Mouse (Mus musculus): Measurements from ENCODE around the gene Itga7. TPM values are rescaled to one million over a fixed set of nuclear protein-coding genes. Genes with fewer than 3 reads are reported as not detected.

Itga7 gene
- polyA plus RNA-seq, 1 experiment from 2014 or later: 1.1 TPM

GRCm38 (mm10) chr10:128915550-128915949, 18.1 kb upstream of the Itga7 start:
- no peak overlapping the region for H3K27ac ChIP-seq
- no peaks in the 10 kb centered on the region for H3K9me3 ChIP-seq
- H3K27me3 ChIP-seq (ENCODE audit: insufficient read depth, poor library complexity, severe bottlenecking): no peaks in the 10 kb centered on the region
- no peak overlapping the region for H3K4me3 ChIP-seq
- H3K4me1 ChIP-seq: peaks cover 34% of the 10 kb centered on the region
- no peak for DNase-seq (ENCODE audit: low spot score)
- WGBS: 92% methylated on average over 2 of the region's 2 CpGs
- H3K36me3 ChIP-seq: peaks cover 67% of the 10 kb centered on the region

- H3K27ac ChIP-seq: no peak overlapping the region
- DNase-seq (ENCODE audit: low spot score): no peak
- H3K9me3 ChIP-seq: no peaks in the 10 kb centered on the region
- peaks cover 60% of the 10 kb centered on the region for H3K36me3 ChIP-seq
- 85% methylated on average over 3 of the region's 3 CpGs for WGBS
- peaks cover 33% of the 10 kb centered on the region for H3K4me1 ChIP-seq
- H3K27me3 ChIP-seq (ENCODE audit: insufficient read depth, poor library complexity, severe bottlenecking): no peaks in the 10 kb centered on the region
- no peak overlapping the region for H3K4me3 ChIP-seq
Observed at GRCm38 (mm10) chr10:128916665-128917064, 17.0 kb upstream of the Itga7 start.

- Histone ChIP-seq H3K9me3 (no peaks in the 10 kb centered on the region), H3K36me3 (peaks cover 53% of the 10 kb centered on the region), H3K27me3 (ENCODE audit: insufficient read depth, poor library complexity, severe bottlenecking) (no peaks in the 10 kb centered on the region), H3K4me1 (peaks cover 37% of the 10 kb centered on the region), H3K4me3 (no peak overlapping the region), H3K27ac (no peak overlapping the region)
- no peak for DNase-seq (ENCODE audit: low spot score)
- WGBS: 89% methylated on average over 6 of the region's 6 CpGs
Observed at GRCm38 (mm10) chr10:128917400-128917799, 16.2 kb upstream of the Itga7 start.

GRCm38 (mm10) chr10:128918246-128918645, 15.4 kb upstream of the Itga7 start:
- Histone ChIP-seq H3K36me3 (peaks cover 44% of the 10 kb centered on the region), H3K27ac (no peak overlapping the region), H3K27me3 (ENCODE audit: insufficient read depth, poor library complexity, severe bottlenecking) (no peaks in the 10 kb centered on the region), H3K4me3 (no peak overlapping the region), H3K9me3 (no peaks in the 10 kb centered on the region), H3K4me1 (peaks cover 36% of the 10 kb centered on the region)
- 79% methylated on average over 7 of the region's 7 CpGs for WGBS
- DNase-seq (ENCODE audit: low spot score): no peak

- DNase-seq (ENCODE audit: low spot score): no peak
- WGBS: 29% methylated on average over 6 of the region's 6 CpGs
- Histone ChIP-seq H3K4me1 (peaks cover 42% of the 10 kb centered on the region), H3K27me3 (ENCODE audit: insufficient read depth, poor library complexity, severe bottlenecking) (no peaks in the 10 kb centered on the region), H3K27ac (no peak overlapping the region), H3K36me3 (peaks cover 35% of the 10 kb centered on the region), H3K9me3 (no peaks in the 10 kb centered on the region), H3K4me3 (no peak overlapping the region)
Observed at GRCm38 (mm10) chr10:128919203-128919631, 14.4 kb upstream of the Itga7 start.

- Histone ChIP-seq H3K9me3 (no peaks in the 10 kb centered on the region), H3K4me1 (peaks cover 42% of the 10 kb centered on the region), H3K27ac (no peak overlapping the region), H3K36me3 (peaks cover 28% of the 10 kb centered on the region), H3K27me3 (ENCODE audit: insufficient read depth, poor library complexity, severe bottlenecking) (no peaks in the 10 kb centered on the region), H3K4me3 (no peak overlapping the region)
- no peak for DNase-seq (ENCODE audit: low spot score)
- 80% methylated on average over 7 of the region's 7 CpGs for WGBS
Observed at GRCm38 (mm10) chr10:128919966-128920365, 13.7 kb upstream of the Itga7 start.

GRCm38 (mm10) chr10:128920736-128921161, 12.9 kb upstream of the Itga7 start:
- DNase-seq (ENCODE audit: low spot score): no peak
- WGBS: 65% methylated on average over 3 of the region's 3 CpGs

GRCm38 (mm10) chr10:128921251-128921650, 12.4 kb upstream of the Itga7 start:
- peaks cover 42% of the 10 kb centered on the region for H3K4me1 ChIP-seq
- H3K36me3 ChIP-seq: peaks cover 21% of the 10 kb centered on the region
- no peaks in the 10 kb centered on the region for H3K27me3 ChIP-seq (ENCODE audit: insufficient read depth, poor library complexity, severe bottlenecking)
- no peaks in the 10 kb centered on the region for H3K9me3 ChIP-seq
- DNase-seq (ENCODE audit: low spot score): no peak
- H3K27ac ChIP-seq: no peak overlapping the region
- no peak overlapping the region for H3K4me3 ChIP-seq
- 68% methylated on average over 1 of the region's 1 CpGs for WGBS

More at GRCm38 (mm10) chr10:128920736-128921161, 12.9 kb upstream of the Itga7 start:
- H3K36me3 ChIP-seq: peaks cover 24% of the 10 kb centered on the region
- H3K27me3 ChIP-seq (ENCODE audit: insufficient read depth, poor library complexity, severe bottlenecking): no peaks in the 10 kb centered on the region
- peaks cover 42% of the 10 kb centered on the region for H3K4me1 ChIP-seq
- H3K9me3 ChIP-seq: no peaks in the 10 kb centered on the region
- H3K27ac ChIP-seq: no peak overlapping the region
- H3K4me3 ChIP-seq: no peak overlapping the region

DNA sequence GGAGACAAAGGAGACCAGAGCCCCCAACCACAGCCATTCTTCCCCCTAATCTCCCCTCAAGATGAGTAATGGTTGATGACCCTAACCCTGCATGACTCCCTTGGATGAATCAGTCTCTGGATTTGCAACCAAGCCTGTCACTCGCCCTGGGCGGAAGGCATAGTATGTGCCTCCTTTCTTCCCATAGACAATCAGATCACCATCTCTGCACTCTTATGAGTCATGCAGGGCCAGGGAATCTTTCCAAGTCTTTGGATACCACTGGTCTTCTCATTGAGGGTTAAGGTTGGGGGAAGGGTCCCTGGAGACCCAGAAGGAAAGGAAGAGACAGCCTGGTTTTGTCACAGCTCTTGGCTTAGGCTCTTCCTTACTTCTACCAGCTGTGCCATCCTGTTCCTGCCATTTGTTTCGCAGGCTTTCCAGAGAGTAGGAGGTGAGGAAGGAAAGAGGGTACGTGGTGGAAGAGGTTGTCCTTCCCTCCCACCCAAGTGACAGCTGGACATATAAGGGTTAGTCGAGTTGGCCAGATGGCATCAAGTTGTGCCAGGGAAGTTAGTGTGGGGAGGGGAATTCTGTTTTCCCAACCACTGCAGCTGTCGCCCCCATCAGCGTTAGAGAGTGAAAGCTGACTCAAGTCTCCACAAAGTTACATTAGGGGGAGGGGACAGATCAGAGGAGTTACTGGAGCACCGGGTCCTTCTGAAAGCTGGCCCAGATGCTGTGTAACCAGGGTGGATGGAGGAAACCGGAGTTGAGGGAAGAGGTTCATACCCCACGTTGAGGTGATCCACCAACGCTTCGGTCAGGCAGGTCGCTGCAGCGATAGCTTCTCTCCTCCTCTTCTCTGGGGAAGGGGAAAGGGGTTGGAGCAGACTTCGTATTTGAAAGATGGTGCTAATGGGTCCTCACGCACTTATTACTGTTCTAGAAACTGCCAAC, 11.5 kb upstream of the Itga7 start:
- Histone ChIP-seq H3K36me3 (peaks cover 12% of the 10 kb centered on the region), H3K27me3 (ENCODE audit: insufficient read depth, poor library complexity, severe bottlenecking) (no peaks in the 10 kb centered on the region), H3K27ac (peak overlapping the region; percentile 91), H3K4me1 (peaks cover 42% of the 10 kb centered on the region), H3K9me3 (no peaks in the 10 kb centered on the region), H3K4me3 (peak overlapping the region; percentile 87)
- WGBS: 67% methylated on average over 16 of the region's 16 CpGs
- DNase-seq (ENCODE audit: low spot score): no peak

DNA sequence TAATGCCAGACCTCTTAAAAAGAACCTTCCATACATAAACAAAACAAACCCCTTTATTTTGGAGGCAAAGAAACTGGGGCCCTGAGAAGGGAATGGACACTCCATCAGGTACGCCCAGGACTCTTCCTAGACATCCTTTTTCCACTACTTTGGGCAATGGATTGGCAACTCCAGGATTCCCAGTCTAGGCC, 10.9 kb upstream of the Itga7 start, which contains the start of gene Rdh5:
TSS of gene Rdh5 (minus strand) at position 67 of the 191 bp plus-strand sequence.
- H3K9me3 ChIP-seq: no peaks in the 10 kb centered on the region
- H3K4me3 ChIP-seq: peak within 1 kb of the TSS; percentile 87
- peaks cover 42% of the 10 kb centered on the region for H3K4me1 ChIP-seq
- WGBS: 6% methylated on average over 1 of the region's 1 CpGs
- H3K27ac ChIP-seq: peak within 1 kb of the TSS; percentile 91
- DNase-seq (ENCODE audit: low spot score): no peak
- H3K27me3 ChIP-seq (ENCODE audit: insufficient read depth, poor library complexity, severe bottlenecking): 0 out of 2 replicates have a peak, but pooled peaks cover 5% of the 10 kb centered on the region
- peaks cover 7% of the 10 kb centered on the region; the same call in 1 of the 2 replicates for H3K36me3 ChIP-seq

- WGBS: under 1% methylated on average over 42 of the region's 42 CpGs
- Histone ChIP-seq H3K27me3 (ENCODE audit: insufficient read depth, poor library complexity, severe bottlenecking) (0 out of 2 replicates have a peak, but pooled peaks cover 10% of the 10 kb centered on the region), H3K4me1 (peaks cover 42% of the 10 kb centered on the region), H3K4me3 (peak overlapping the region; percentile 87), H3K27ac (peak overlapping the region; percentile 91), H3K36me3 (peaks cover 2% of the 10 kb centered on the region; the same call in 1 of the 2 replicates), H3K9me3 (no peaks in the 10 kb centered on the region)
- DNase-seq (ENCODE audit: low spot score): peak; percentile 96
Observed at GRCm38 (mm10) chr10:128923013-128923691, 10.5 kb upstream of the Itga7 start.

DNA sequence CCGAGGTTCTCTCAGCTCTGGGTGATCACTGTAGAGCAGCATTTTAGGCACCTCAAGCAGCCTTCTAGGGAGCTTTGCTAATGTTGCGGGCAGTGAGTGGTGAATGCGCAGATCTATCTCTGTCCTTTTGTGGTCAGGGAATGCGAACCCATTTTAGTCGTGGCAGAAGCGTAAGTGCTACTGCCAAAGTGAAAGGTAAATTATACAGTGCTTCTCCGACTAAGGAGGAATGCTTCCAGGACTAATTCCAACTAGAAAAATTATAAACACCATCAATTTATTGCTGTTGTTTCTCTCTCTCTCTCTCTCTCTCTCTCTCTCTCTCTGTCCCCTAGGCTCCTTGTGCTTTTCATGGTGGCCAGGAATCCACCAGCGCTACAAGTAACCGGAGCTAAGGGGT, 9.7 kb upstream of the Itga7 start, which contains the start of gene Bloc1s1:
TSS of gene Bloc1s1 (minus strand) at position 101 of the 400 bp plus-strand sequence.
- H3K27me3 ChIP-seq (ENCODE audit: insufficient read depth, poor library complexity, severe bottlenecking): peaks cover 14% of the 10 kb centered on the region
- H3K9me3 ChIP-seq: no peaks in the 10 kb centered on the region
- peak within 1 kb of the TSS; percentile 87 for H3K4me3 ChIP-seq
- 66% methylated on average over 9 of the region's 9 CpGs for WGBS
- DNase-seq (ENCODE audit: low spot score): no peak
- peak within 1 kb of the TSS; percentile 91 for H3K27ac ChIP-seq
- no peaks in the 10 kb centered on the region for H3K36me3 ChIP-seq
- H3K4me1 ChIP-seq: peaks cover 42% of the 10 kb centered on the region

- H3K27ac ChIP-seq: no peak overlapping the region
- no peak for DNase-seq (ENCODE audit: low spot score)
- H3K4me1 ChIP-seq: peaks cover 10% of the 10 kb centered on the region
- 38% methylated on average over 4 of the region's 4 CpGs for WGBS
- no peaks in the 10 kb centered on the region for H3K9me3 ChIP-seq
- no peak overlapping the region for H3K4me3 ChIP-seq
- peaks cover 48% of the 10 kb centered on the region for H3K27me3 ChIP-seq (ENCODE audit: insufficient read depth, poor library complexity, severe bottlenecking)
- H3K36me3 ChIP-seq: no peaks in the 10 kb centered on the region
Observed at GRCm38 (mm10) chr10:128928356-128928755, 5.3 kb upstream of the Itga7 start.

Measured in heart, embryonic 10.5 days (tissue).